Mouse (Mus musculus) bone marrow, adult 2 months (tissue): Measurements from ENCODE around the gene Porcn.

Experiments
- CTCF ChIP-seq: fragments of 200-500 bp; IDR thresholded peaks from 2 replicates; pipeline ENCODE4 v1.5.1; 2011; ENCODE audit warnings: low read length, control low read depth; ENCODE audit not compliant: control insufficient read depth, insufficient read depth
- POLR2A ChIP-seq: fragments of 200-500 bp; IDR thresholded peaks from 2 replicates; pipeline ENCODE4 v1.6.1; 2011; ENCODE audit warnings: low read depth, mild to moderate bottlenecking, control low read depth, low read length, borderline replicate concordance; ENCODE audit not compliant: control insufficient read depth

DNA sequence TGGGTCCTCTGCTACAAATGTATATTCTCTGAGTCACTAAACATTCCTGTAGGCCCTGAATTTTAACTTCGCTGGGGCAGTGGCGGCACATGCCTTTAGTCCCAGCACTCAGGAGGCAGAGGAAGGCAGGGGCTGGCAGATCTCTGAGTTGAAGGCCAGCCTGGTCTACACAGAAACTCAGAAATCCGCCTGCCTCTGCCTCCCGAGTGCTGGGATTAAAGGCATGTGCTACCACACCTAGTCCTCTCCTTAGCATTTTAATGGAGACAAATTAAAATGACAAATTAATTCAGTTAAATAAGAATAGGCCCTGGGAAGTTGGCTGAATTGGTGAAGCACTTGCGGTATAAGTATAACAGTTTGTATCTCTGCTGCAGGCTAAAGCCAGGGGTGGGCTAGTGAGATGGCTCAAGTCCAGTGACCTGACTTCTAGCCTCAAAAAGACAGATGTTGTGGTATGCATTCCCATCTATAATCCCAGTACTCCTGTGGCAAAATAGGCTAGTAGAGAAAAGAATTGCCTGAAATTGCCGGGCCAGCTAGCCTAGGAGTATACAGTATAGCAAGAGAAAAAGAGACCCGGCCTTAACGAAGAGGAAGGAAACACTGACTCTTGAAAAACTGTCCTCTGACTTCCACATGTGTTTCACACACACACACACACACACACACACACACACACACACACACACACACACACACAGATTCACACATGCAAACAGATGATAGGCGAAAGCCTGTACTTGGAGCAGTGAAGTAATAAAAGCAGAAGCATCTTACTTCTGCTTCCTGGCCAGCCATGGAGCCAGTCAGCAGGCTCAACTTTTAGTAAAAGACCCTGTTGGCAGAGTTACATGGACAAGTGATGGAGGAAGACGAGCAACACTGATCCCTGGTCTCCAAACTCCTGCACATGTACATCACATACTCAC, 38.3 kb downstream of the Porcn start:
- TF ChIP-seq CTCF (no peak), POLR2A (no peak)
